Mouse (Mus musculus) midbrain, embryonic 15.5 days (tissue): ENCODE data around the gene Phf7. TPM values are rescaled to one million over a fixed set of nuclear protein-coding genes. Genes with fewer than 3 reads are reported as not detected.

Experiments
- ATAC-seq: fragments of 200-750 bp; cut with Nextera tagmentation; replicated peaks from 2 replicates; pipeline ENCODE4 v1.8.0; 2017; ENCODE audit warnings: moderate TSS enrichment
- H3K27ac ChIP-seq: fragments of 300-500 bp; sonication (generic); 2 replicates; pipeline ENCODE4 v1.5.1; 2015; ENCODE audit warnings: mild to moderate bottlenecking, inconsistent platforms
- H3K27me3 ChIP-seq: fragments of 300-500 bp; sonication (generic); replicated peaks from 2 replicates; pipeline ENCODE4 v1.6.1; 2015; ENCODE audit warnings: inconsistent platforms
- H3K36me3 ChIP-seq: fragments of 300-500 bp; sonication (generic); replicated peaks from 2 replicates; pipeline ENCODE4 v1.6.1; 2015; ENCODE audit warnings: inconsistent platforms
- H3K4me1 ChIP-seq: fragments of 300-500 bp; sonication (generic); 2 replicates; pipeline ENCODE4 v1.6.1; 2015; ENCODE audit warnings: inconsistent platforms
- H3K4me2 ChIP-seq: fragments of 300-500 bp; sonication (generic); 2 replicates; pipeline ENCODE4 v1.6.1; 2015; ENCODE audit warnings: inconsistent platforms, mild to moderate bottlenecking, moderate library complexity
- H3K4me3 ChIP-seq: fragments of 300-500 bp; sonication (generic); 2 replicates; pipeline ENCODE4 v1.5.1; 2015; ENCODE audit warnings: mild to moderate bottlenecking, inconsistent platforms
- H3K9ac ChIP-seq: fragments of 300-500 bp; sonication (generic); 2 replicates; pipeline ENCODE4 v1.6.1; 2015; ENCODE audit warnings: mild to moderate bottlenecking, inconsistent platforms
- H3K9me3 ChIP-seq: fragments of 300-500 bp; sonication (generic); 2 replicates; pipeline ENCODE4 v1.6.1; 2016; ENCODE audit warnings: inconsistent platforms
- WGBS: fragments of 180-500 bp; shearing (Covaris S2); methylation state at CpG from one replicate; pipeline ENCODE4 v1.1.7; 2015; ENCODE audit warnings: mixed read lengths; 5-methylcytosine and 5-hydroxymethylcytosine counted together
- polyA plus RNA-seq: library from polyadenylated mRNA; unstranded; fragments of >200 nt; fragmentation: Nextera tagmentation; extraction: Ambion mirVana; gene quantifications from 2 replicates; pipeline ENCODE4 v1.2.1, GENCODE M21; 2015

Gene Phf7
- polyA plus RNA-seq, 1 experiment from 2014 or later, result 9.9 TPM

GRCm38 (mm10) chr14:31226978-31227377 is 24.1 kb downstream of the Phf7 start:
- no peak overlapping the region for H3K4me2 ChIP-seq
- no peak overlapping the region for H3K9ac ChIP-seq
- no peaks in the 10 kb centered on the region for H3K9me3 ChIP-seq
- H3K27me3 ChIP-seq, result no peaks in the 10 kb centered on the region
- no peak; the same call in 1 of the 2 replicates for ATAC-seq
- 0 out of 2 replicates have a peak, but pooled peaks cover 3% of the 10 kb centered on the region for H3K4me1 ChIP-seq
- 65% methylated on average over 4 of the region's 4 CpGs for WGBS
- H3K27ac ChIP-seq, result no peak overlapping the region
- no peak overlapping the region for H3K4me3 ChIP-seq
- no peaks in the 10 kb centered on the region for H3K36me3 ChIP-seq

GRCm38 (mm10) chr14:31217666-31218065 is 33.5 kb downstream of the Phf7 start, which contains the start of gene Sema3g:
Gene Sema3g (plus strand): TSS chr14:31217860.
- no peaks in the 10 kb centered on the region for H3K9me3 ChIP-seq
- H3K4me3 ChIP-seq, result no peak within 1 kb of the TSS
- ATAC-seq, result peak; percentile 51
- peak within 1 kb of the TSS; percentile 22; the same call in 1 of the 2 replicates for H3K4me2 ChIP-seq
- no peaks in the 10 kb centered on the region for H3K36me3 ChIP-seq
- H3K9ac ChIP-seq, result no peak within 1 kb of the TSS
- 12% methylated on average over 11 of the region's 11 CpGs for WGBS
- H3K27me3 ChIP-seq, result no peaks in the 10 kb centered on the region
- H3K27ac ChIP-seq, result no peak within 1 kb of the TSS
- peaks cover 10% of the 10 kb centered on the region for H3K4me1 ChIP-seq

GRCm38 (mm10) chr14:31216846-31217245 is 34.3 kb downstream of the Phf7 start, which contains the start of gene Nisch:
Gene Nisch (minus strand): TSS chr14:31216946.
- no peak within 1 kb of the TSS for H3K4me3 ChIP-seq
- H3K4me1 ChIP-seq, result peaks cover 10% of the 10 kb centered on the region
- no peaks in the 10 kb centered on the region for H3K9me3 ChIP-seq
- 63% methylated on average over 2 of the region's 2 CpGs for WGBS
- H3K27me3 ChIP-seq, result no peaks in the 10 kb centered on the region
- H3K4me2 ChIP-seq, result peak within 1 kb of the TSS; percentile 22; the same call in 1 of the 2 replicates
- H3K9ac ChIP-seq, result no peak within 1 kb of the TSS; the same call in 1 of the 2 replicates
- no peak for ATAC-seq
- 0 out of 2 replicates have a peak within 1 kb of the TSS, but pooled peaks have one; percentile 26 for H3K27ac ChIP-seq
- no peaks in the 10 kb centered on the region for H3K36me3 ChIP-seq

GRCm38 (mm10) chr14:31215157-31216002 is 35.7 kb downstream of the Phf7 start:
- Histone ChIP-seq H3K4me1 (peaks cover 10% of the 10 kb centered on the region), H3K4me3 (no peak overlapping the region), H3K9ac (no peak overlapping the region; the same call in 1 of the 2 replicates), H3K9me3 (no peaks in the 10 kb centered on the region), H3K27ac (0 out of 2 replicates have a peak overlapping the region, but pooled peaks have one; percentile 26), H3K36me3 (no peaks in the 10 kb centered on the region), H3K4me2 (peak overlapping the region; percentile 15; the same call in 1 of the 2 replicates), H3K27me3 (no peaks in the 10 kb centered on the region)
- peak; percentile 69 for ATAC-seq
- 34% methylated on average over 15 of the region's 15 CpGs for WGBS

GRCm38 (mm10) chr14:31214684-31215083 is 36.4 kb downstream of the Phf7 start:
- Histone ChIP-seq H3K27ac (no peak overlapping the region), H3K27me3 (no peaks in the 10 kb centered on the region), H3K36me3 (no peaks in the 10 kb centered on the region), H3K9ac (no peak overlapping the region), H3K4me1 (peaks cover 10% of the 10 kb centered on the region), H3K4me3 (no peak overlapping the region), H3K9me3 (no peaks in the 10 kb centered on the region), H3K4me2 (no peak overlapping the region)
- WGBS, result 89% methylated on average over 3 of the region's 3 CpGs
- no peak for ATAC-seq

GRCm38 (mm10) chr14:31213868-31214267 is 37.2 kb downstream of the Phf7 start:
- Histone ChIP-seq H3K4me3 (no peak overlapping the region), H3K9me3 (no peaks in the 10 kb centered on the region), H3K4me1 (peaks cover 10% of the 10 kb centered on the region), H3K27ac (no peak overlapping the region), H3K36me3 (no peaks in the 10 kb centered on the region), H3K9ac (no peak overlapping the region), H3K27me3 (no peaks in the 10 kb centered on the region), H3K4me2 (no peak overlapping the region)
- WGBS, result 68% methylated on average over 8 of the region's 8 CpGs
- ATAC-seq, result no peak

- ATAC-seq, result no peak
- no peaks in the 10 kb centered on the region for H3K9me3 ChIP-seq
- H3K9ac ChIP-seq, result no peak overlapping the region
- no peak overlapping the region for H3K4me2 ChIP-seq
- peaks cover 7% of the 10 kb centered on the region for H3K4me1 ChIP-seq
- H3K27ac ChIP-seq, result no peak overlapping the region
- no peaks in the 10 kb centered on the region for H3K36me3 ChIP-seq
- WGBS, result 89% methylated on average over 3 of the region's 3 CpGs
- no peaks in the 10 kb centered on the region for H3K27me3 ChIP-seq
- no peak overlapping the region for H3K4me3 ChIP-seq
These were observed 38.6 kb downstream of the Phf7 start for GRCm38 (mm10) chr14:31212499-31212898.

- H3K27me3 ChIP-seq, result no peaks in the 10 kb centered on the region
- H3K27ac ChIP-seq, result no peak overlapping the region
- ATAC-seq, result no peak
- 90% methylated on average over 6 of the region's 6 CpGs for WGBS
- no peaks in the 10 kb centered on the region for H3K36me3 ChIP-seq
- H3K4me2 ChIP-seq, result no peak overlapping the region
- H3K9me3 ChIP-seq, result no peaks in the 10 kb centered on the region
- H3K4me1 ChIP-seq, result peaks cover 12% of the 10 kb centered on the region
- H3K4me3 ChIP-seq, result no peak overlapping the region
- no peak overlapping the region for H3K9ac ChIP-seq
These were observed 39.3 kb downstream of the Phf7 start for GRCm38 (mm10) chr14:31211854-31212253.

GRCm38 (mm10) chr14:31209133-31209557 is 42.0 kb downstream of the Phf7 start:
- Histone ChIP-seq H3K4me2 (no peak overlapping the region), H3K9ac (no peak overlapping the region), H3K36me3 (no peaks in the 10 kb centered on the region), H3K27me3 (no peaks in the 10 kb centered on the region), H3K27ac (no peak overlapping the region), H3K9me3 (no peaks in the 10 kb centered on the region), H3K4me3 (no peak overlapping the region), H3K4me1 (peaks cover 22% of the 10 kb centered on the region)
- ATAC-seq, result no peak
- WGBS, result 86% methylated on average over 4 of the region's 4 CpGs

- peak within 1 kb of the TSS; percentile 57 for H3K4me3 ChIP-seq
- H3K36me3 ChIP-seq, result peaks cover under 1% of the 10 kb centered on the region; the same call in 1 of the 2 replicates
- ATAC-seq, result no peak
- peaks cover 26% of the 10 kb centered on the region for H3K4me1 ChIP-seq
- H3K4me2 ChIP-seq, result peak within 1 kb of the TSS; percentile 83
- H3K27me3 ChIP-seq, result no peaks in the 10 kb centered on the region
- 78% methylated on average over 2 of the region's 2 CpGs for WGBS
- peak within 1 kb of the TSS; percentile 88 for H3K27ac ChIP-seq
- no peak within 1 kb of the TSS; the same call in 1 of the 2 replicates for H3K9ac ChIP-seq
- no peaks in the 10 kb centered on the region for H3K9me3 ChIP-seq
These were observed 43.0 kb downstream of the Phf7 start, which contains the start of gene Tnnc1 for GRCm38 (mm10) chr14:31208084-31208483. Gene Tnnc1 (plus strand): TSS chr14:31208312.

- 70% methylated on average over 13 of the region's 13 CpGs for WGBS
- peak; percentile 53 for ATAC-seq
- Histone ChIP-seq H3K36me3 (peaks cover 9% of the 10 kb centered on the region), H3K9ac (peak overlapping the region; percentile 77), H3K4me3 (peak overlapping the region; percentile 57), H3K4me1 (peaks cover 26% of the 10 kb centered on the region), H3K4me2 (peak overlapping the region; percentile 83), H3K27me3 (no peaks in the 10 kb centered on the region), H3K9me3 (no peaks in the 10 kb centered on the region), H3K27ac (peak overlapping the region; percentile 88)
These were observed 43.9 kb downstream of the Phf7 start for GRCm38 (mm10) chr14:31207070-31207830.

- H3K4me1 ChIP-seq, result peaks cover 26% of the 10 kb centered on the region
- H3K36me3 ChIP-seq, result peaks cover 16% of the 10 kb centered on the region
- H3K9me3 ChIP-seq, result no peaks in the 10 kb centered on the region
- no peaks in the 10 kb centered on the region for H3K27me3 ChIP-seq
- peak overlapping the region; percentile 88 for H3K27ac ChIP-seq
- H3K4me3 ChIP-seq, result peak overlapping the region; percentile 57
- peak overlapping the region; percentile 83 for H3K4me2 ChIP-seq
- ATAC-seq, result peak; percentile 82
- WGBS, result 0% methylated on average over 44 of the region's 48 CpGs
- H3K9ac ChIP-seq, result peak overlapping the region; percentile 77
These were observed 44.6 kb downstream of the Phf7 start for GRCm38 (mm10) chr14:31206472-31206981.
